Mouse (Mus musculus): Measurements from ENCODE around the gene Olfr1349.
A peak's percentile ranks its signal among the peaks of the same experiment; 100 is the strongest.
"Not testable (repeated sequence)": the region's sequence is repeated elsewhere in the genome, so short reads cannot be mapped to it uniquely, and the experiment has no call there.

The Olfr1349 gene

GRCm38 (mm10) chr7:6522850-6523249 lies at the start of gene Olfr1349:
TSS of gene Olfr1349 (minus strand) at chr7:6522950.
- no peak for DNase-seq

DNA sequence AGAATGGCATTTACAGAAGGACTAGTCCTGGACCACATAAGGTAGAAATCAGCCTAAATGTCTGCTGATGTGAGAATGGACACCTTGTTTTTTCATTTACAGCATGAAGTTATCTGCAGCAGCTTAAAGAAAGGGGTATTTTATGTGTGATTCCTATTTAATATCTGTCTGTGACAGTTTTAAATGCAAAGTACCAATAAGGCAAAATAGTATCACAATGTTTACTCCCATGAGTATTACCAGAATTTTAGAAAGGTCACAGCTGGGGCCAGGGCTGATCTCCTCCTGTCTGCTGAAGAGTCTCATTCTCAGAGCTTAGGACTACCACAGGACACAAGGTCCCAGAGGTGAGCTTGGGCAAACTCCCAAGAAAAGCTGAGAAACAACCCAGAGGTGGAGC lies 41.8 kb upstream of the Olfr1349 start, which contains the start of gene Olfr1350:
Gene Olfr1350 (plus strand): TSS at position 301 of the 400 bp plus-strand sequence.
- DNase-seq, result no peak

DNA sequence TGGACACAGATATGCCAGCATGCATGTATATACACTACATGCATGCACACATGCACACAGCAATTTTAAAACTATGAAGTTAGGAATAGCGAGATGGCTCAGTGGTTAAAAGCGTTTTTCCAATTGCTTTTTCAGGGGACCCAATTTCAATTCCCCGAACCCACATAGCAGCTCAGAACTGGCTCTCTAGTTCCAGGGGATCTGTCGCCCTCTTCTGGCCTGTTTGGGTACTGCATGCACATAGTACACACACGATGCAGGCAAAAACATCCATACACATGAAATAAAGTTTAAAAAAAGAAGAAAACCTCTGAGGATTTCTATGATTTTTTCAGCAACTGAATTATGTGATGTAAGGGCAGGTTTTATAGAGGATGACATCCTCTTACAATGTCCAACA lies 3.4 kb upstream of the Olfr1349 start:
- peak in 1 of 2 experiments; percentile 4 for DNase-seq

GRCm38 (mm10) chr7:6525001-6525400 lies 2.3 kb upstream of the Olfr1349 start:
- no peak for DNase-seq

- no peak for DNase-seq
Measured at GRCm38 (mm10) chr7:6521666-6522065, 1.1 kb downstream of the Olfr1349 start.

DNA sequence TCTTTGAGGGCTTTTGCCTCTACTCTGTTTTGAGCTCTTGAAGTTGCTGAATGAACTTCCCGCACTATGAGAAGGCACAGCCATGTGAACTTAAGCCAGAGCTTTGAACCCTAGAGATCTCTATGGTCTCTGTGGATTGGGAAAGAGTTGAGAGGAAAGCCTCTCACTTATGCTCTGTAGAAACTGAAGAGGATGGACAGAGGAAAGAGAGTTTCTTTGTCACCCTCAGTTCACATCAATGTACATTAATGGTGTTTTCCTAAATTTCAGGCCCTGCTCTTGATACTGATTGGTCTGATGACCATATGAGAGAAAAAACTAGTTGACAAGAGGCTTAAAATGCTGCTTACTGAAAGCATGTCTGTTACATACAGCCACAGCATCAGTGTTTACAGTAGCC lies 14.1 kb downstream of the Olfr1349 start, which contains the start of gene Olfr1348:
Gene Olfr1348 (minus strand): TSS at position 101 of the 400 bp plus-strand sequence.
- no peak for DNase-seq

DNA sequence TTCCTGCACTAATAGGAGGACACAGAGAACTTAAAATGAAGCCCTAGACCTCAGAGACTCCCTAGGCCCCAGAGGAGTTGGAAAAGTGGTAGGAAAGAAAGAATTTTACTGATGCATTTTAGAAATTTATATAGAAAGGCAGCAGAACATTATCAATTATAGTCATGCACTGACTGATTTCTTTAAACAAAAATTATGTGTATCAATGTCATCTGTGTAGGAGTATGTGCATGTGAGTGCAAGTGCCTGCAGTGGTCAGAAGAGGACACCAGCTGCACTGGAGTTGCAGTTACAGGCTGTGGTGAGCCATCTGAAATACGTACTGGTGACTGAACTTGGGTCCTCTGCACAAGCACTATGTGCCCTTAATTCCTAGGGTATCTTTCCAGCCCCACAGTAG lies 23.1 kb downstream of the Olfr1349 start, which contains the start of gene Olfr1347:
Gene Olfr1347 (minus strand): TSS at position 101 of the 400 bp plus-strand sequence.
- DNase-seq, result no peak

DNA sequence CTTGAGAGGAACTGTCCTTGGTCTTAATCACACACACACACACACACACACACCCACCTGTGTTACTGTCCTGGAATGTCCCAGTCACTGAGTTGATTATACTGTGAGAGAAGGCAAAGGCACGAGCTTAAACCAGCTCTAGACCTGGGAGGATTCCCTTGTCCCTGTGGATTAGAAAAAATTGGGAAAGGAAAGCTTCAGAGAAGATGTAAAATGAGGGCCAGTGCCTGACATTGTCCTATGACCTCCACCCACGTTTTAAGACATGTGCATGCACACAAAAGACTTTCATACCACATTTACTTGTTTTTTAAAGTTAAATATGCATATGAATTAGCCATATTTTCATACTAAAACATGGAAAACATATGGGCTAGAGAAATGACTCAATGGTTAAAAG lies 35.9 kb downstream of the Olfr1349 start, which contains the start of gene Olfr5:
Gene Olfr5 (minus strand): TSS at position 101 of the 400 bp plus-strand sequence.
- DNase-seq, result no peak

DNA sequence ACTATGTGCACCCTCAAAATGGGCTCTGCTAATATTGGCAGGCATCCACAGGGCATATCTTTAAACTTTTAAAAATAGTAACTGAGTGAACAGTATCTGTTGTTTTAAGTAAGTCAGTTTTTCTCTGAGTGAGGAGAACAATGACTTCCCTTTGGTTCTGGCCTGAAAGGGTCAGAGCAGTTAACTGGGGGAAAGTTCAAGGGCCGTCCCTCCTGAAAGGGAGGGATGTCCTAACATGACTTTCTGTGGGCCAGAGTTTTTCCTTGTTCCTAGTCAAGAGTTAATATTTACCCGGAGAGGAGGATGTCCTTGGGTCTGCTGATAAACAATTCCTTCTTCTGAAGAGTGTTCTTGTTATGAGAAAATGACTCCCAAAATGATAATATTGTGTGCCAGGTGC lies 45.1 kb downstream of the Olfr1349 start:
- DNase-seq, result not testable (repeated sequence)

- DNase-seq, result no peak
Measured at GRCm38 (mm10) chr7:6466951-6467350, 55.8 kb downstream of the Olfr1349 start, which contains the start of gene Olfr1346. TSS of gene Olfr1346 (plus strand) at chr7:6467101.

Measured in cerebellum, postnatal 25 days (tissue).